Mouse (Mus musculus) C2C12 (cell line): Measurements from ENCODE around the gene Paox.

Source experiments
- CEBPB ChIP-seq: IDR thresholded peaks from one replicate; pipeline ENCODE4 v1.6.1; 2011; ENCODE audit warnings: low read depth, mild to moderate bottlenecking, control low read depth, moderate library complexity
- CTCF ChIP-seq: IDR thresholded peaks from one replicate; pipeline ENCODE4 v1.5.1; 2011; ENCODE audit not compliant: control insufficient read depth, insufficient read depth, insufficient read length
- FOSL1 ChIP-seq: IDR thresholded peaks from one replicate; pipeline ENCODE4 v1.8.0; 2011; ENCODE audit warnings: mild to moderate bottlenecking, low read length; ENCODE audit not compliant: poor library complexity, insufficient read depth, severe bottlenecking
- MAX ChIP-seq: IDR thresholded peaks from one replicate; pipeline ENCODE4 v1.6.1; 2011; ENCODE audit warnings: mild to moderate bottlenecking, control low read depth
- MYOD1 ChIP-seq: IDR thresholded peaks from one replicate; pipeline ENCODE4 v1.6.1; 2011; ENCODE audit warnings: low read depth; ENCODE audit not compliant: control insufficient read depth, insufficient read length
- USF1 ChIP-seq: IDR thresholded peaks from one replicate; pipeline ENCODE4 v1.6.1; 2011; ENCODE audit warnings: low read depth, mild to moderate bottlenecking, control low read depth, moderate library complexity

DNA sequence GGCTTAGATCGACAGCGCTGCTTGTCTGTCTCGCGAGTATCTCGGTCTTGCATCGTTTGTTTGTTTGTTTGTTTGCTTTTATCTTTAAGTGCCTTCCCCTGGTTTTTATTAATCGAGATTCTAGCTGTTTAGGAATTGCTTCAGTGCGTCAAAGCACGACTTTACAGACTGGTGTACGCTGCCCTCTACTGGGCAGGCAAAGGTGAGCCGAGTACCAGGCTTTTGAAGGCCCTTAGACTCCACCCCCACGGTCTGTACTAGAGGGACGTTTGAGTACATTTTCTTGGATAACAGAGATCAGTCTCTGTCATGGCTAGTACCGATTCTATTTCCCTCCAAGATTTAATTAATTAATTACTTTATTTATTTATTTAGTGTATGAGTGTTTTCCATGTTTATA lies 25.8 kb downstream of the Paox start:
- no peak for TF ChIP-seq USF1
- no peak for TF ChIP-seq FOSL1
- peak; percentile 39 for TF ChIP-seq CTCF
- no peak for TF ChIP-seq MAX
- TF ChIP-seq CEBPB = no peak
- no peak for TF ChIP-seq MYOD1
